Mouse (Mus musculus): ENCODE results near the gene Ccr10. TPM values are rescaled to one million over a fixed set of nuclear protein-coding genes. Genes with fewer than 3 reads are reported as not detected.
A peak's percentile ranks its signal among the peaks of the same experiment; 100 is the strongest.

Ccr10 gene
- polyA plus RNA-seq, 1 experiment from 2014 or later, result 0.16 TPM

DNA sequence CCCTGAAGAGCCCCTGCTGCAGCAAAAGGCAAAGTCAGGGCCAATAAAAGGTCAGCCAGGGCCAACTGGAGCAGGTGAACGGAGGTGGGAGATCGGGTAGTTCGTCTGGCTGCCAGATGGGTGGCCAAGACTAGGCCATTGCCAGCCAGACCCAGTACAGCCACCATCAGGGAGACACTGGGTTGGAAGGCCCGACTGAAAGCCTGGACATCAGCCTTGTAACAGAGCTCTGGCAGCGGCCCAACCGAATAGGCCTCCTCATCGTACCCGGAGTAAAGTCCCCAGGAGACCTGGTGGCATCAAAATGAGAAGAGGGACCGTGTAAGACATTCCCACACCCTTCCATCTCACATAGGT, 876 bp downstream of the Ccr10 start:
- peak overlapping the region; percentile 55 for H3K4me3 ChIP-seq
- peak overlapping the region; percentile 78 for H3K27ac ChIP-seq (replicated peaks)
- H3K27me3 ChIP-seq (replicated peaks; ENCODE audit: low read depth, poor library complexity, severe bottlenecking), result peaks cover 85% of the 10 kb centered on the region
- 27% methylated on average over 9 of the region's 9 CpGs for WGBS
- H3K4me1 ChIP-seq, result peaks cover 88% of the 10 kb centered on the region
- H3K36me3 ChIP-seq (replicated peaks), result no peaks in the 10 kb centered on the region
- DNase-seq (ENCODE audit: low spot score), result no peak
- no peaks in the 10 kb centered on the region for H3K9me3 ChIP-seq

GRCm38 (mm10) chr11:101173631-101174388, 1.4 kb downstream of the Ccr10 start:
- Histone ChIP-seq H3K27me3 (replicated peaks; ENCODE audit: low read depth, poor library complexity, severe bottlenecking) (peaks cover 85% of the 10 kb centered on the region), H3K36me3 (replicated peaks) (no peaks in the 10 kb centered on the region), H3K4me1 (peaks cover 93% of the 10 kb centered on the region), H3K4me3 (peak overlapping the region; percentile 55), H3K27ac (replicated peaks) (peak overlapping the region; percentile 78), H3K9me3 (no peaks in the 10 kb centered on the region)
- peak; percentile 91 for DNase-seq (ENCODE audit: low spot score)
- under 1% methylated on average over 61 of the region's 61 CpGs for WGBS

GRCm38 (mm10) chr11:101173112-101173511, 2.1 kb downstream of the Ccr10 start:
- Histone ChIP-seq H3K4me1 (peaks cover 88% of the 10 kb centered on the region), H3K9me3 (no peaks in the 10 kb centered on the region), H3K4me3 (peak overlapping the region; percentile 55), H3K36me3 (replicated peaks) (no peaks in the 10 kb centered on the region), H3K27me3 (replicated peaks; ENCODE audit: low read depth, poor library complexity, severe bottlenecking) (peaks cover 85% of the 10 kb centered on the region), H3K27ac (replicated peaks) (peak overlapping the region; percentile 78; the same call in 1 of the 2 replicates)
- DNase-seq (ENCODE audit: low spot score), result no peak
- 5% methylated on average over 11 of the region's 11 CpGs for WGBS

DNA sequence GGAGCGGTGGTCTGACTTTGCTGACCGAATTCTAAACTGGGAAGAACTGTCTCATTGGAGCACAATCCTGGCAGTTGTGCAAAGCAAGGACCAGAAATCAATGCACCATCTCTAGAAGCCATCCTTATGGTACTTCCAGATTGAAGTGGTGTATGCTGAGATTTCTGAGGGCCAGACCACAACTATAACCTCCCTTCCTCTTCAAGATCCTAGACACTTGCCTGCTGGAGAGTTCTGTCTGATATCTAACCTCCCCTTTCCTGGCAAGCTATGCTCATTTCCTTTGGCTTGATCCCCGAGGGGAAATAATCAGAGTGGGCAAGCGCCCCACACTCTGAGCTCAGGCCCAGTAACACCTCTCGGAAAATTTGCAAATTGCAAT, 2.8 kb downstream of the Ccr10 start:
- Histone ChIP-seq H3K4me3 (peak overlapping the region; percentile 68), H3K36me3 (replicated peaks) (peaks cover 4% of the 10 kb centered on the region), H3K9me3 (no peaks in the 10 kb centered on the region), H3K27me3 (replicated peaks; ENCODE audit: low read depth, poor library complexity, severe bottlenecking) (peaks cover 85% of the 10 kb centered on the region), H3K4me1 (peaks cover 88% of the 10 kb centered on the region), H3K27ac (replicated peaks) (peak overlapping the region; percentile 58)
- DNase-seq (ENCODE audit: low spot score), result no peak
- 13% methylated on average over 5 of the region's 5 CpGs for WGBS

DNA sequence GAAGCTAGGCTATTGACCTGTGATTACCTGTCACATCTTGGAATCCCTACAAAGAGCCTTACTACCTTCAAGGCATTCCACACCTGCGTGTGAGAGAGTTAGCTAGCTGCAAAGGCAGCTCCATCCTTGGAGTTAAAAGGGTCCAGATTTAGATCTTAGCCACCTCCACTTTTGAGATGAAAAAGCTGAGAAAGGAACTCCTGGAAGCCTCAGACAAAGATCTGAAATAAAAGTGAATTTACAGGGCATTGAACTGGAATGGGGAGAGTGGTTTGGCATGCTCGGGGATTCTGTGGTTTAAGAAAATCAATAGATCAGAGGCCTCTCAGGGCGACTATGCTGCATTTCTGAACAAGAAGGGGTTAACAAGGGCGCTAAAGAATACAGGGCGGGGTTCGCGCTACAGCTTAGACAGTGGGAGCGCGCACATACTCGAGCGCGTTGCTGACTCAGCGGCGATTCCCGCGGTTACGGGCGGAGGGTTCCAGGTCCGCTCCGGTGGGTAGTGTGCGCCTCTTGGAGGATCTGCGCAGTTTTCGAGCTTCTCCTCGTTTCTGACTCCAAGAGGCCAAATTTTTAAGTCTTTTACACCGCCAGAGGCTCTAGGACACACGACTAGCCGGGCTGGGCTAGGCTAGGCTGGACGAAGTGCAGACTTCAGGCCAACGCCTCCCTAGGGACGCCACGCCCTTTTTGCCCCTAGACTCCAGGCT, 3.4 kb downstream of the Ccr10 start:
- peak overlapping the region; percentile 58 for H3K27ac ChIP-seq (replicated peaks)
- H3K9me3 ChIP-seq, result no peaks in the 10 kb centered on the region
- peak; percentile 83 for DNase-seq (ENCODE audit: low spot score)
- H3K4me3 ChIP-seq, result peak overlapping the region; percentile 68
- peaks cover 83% of the 10 kb centered on the region for H3K4me1 ChIP-seq
- WGBS, result under 1% methylated on average over 31 of the region's 31 CpGs
- H3K27me3 ChIP-seq (replicated peaks; ENCODE audit: low read depth, poor library complexity, severe bottlenecking), result peaks cover 85% of the 10 kb centered on the region
- peaks cover 9% of the 10 kb centered on the region for H3K36me3 ChIP-seq (replicated peaks)

- Histone ChIP-seq H3K4me3 (peak within 1 kb of the TSS; percentile 68), H3K4me1 (peaks cover 81% of the 10 kb centered on the region), H3K27ac (replicated peaks) (peak within 1 kb of the TSS; percentile 70), H3K9me3 (no peaks in the 10 kb centered on the region), H3K27me3 (replicated peaks; ENCODE audit: low read depth, poor library complexity, severe bottlenecking) (peaks cover 85% of the 10 kb centered on the region), H3K36me3 (replicated peaks) (peaks cover 13% of the 10 kb centered on the region)
- under 1% methylated on average over 50 of the region's 50 CpGs for WGBS
- DNase-seq (ENCODE audit: low spot score), result peak; percentile 98
Observed at GRCm38 (mm10) chr11:101170811-101171610, 4.2 kb downstream of the Ccr10 start, which contains the start of gene Plekhh3. Gene Plekhh3 (minus strand): TSS chr11:101171351.

DNA sequence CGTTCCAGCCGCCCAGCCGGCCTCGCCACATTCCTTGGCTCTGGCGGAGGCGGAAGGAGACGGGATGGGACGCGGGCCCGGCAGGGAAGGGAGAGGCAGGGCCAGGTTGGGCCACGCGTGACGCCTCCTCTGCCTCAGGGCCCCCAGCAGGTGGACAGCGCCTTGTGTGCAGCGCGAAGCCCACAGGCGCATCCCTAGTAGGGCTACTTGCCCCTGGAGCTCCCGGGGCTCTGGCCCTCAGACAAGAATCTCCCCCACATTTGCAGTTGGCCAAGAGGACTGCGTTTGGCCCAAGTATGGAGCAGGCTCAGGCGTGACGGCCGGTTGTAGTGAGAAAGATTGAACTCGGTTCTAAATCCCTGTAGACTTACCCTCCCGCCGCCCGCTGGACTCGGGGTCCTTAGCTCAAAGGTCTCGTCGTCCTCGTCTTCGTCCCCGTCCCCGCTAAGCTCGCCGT, 4.9 kb downstream of the Ccr10 start, which contains the start of gene Cntnap1:
TSS of gene Cntnap1 (plus strand) at position 170 of the 457 bp plus-strand sequence.
- peak within 1 kb of the TSS; percentile 70 for H3K27ac ChIP-seq (replicated peaks)
- peaks cover 13% of the 10 kb centered on the region for H3K36me3 ChIP-seq (replicated peaks)
- peak within 1 kb of the TSS; percentile 68 for H3K4me3 ChIP-seq
- H3K9me3 ChIP-seq, result no peaks in the 10 kb centered on the region
- peaks cover 85% of the 10 kb centered on the region for H3K27me3 ChIP-seq (replicated peaks; ENCODE audit: low read depth, poor library complexity, severe bottlenecking)
- peaks cover 76% of the 10 kb centered on the region for H3K4me1 ChIP-seq
- DNase-seq (ENCODE audit: low spot score), result peak; percentile 55
- WGBS, result under 1% methylated on average over 35 of the region's 35 CpGs

- DNase-seq (ENCODE audit: low spot score), result no peak
- H3K4me3 ChIP-seq, result peak overlapping the region; percentile 68
- 9% methylated on average over 17 of the region's 17 CpGs for WGBS
Observed at GRCm38 (mm10) chr11:101169301-101170107, 5.7 kb downstream of the Ccr10 start.

GRCm38 (mm10) chr11:101168301-101168980, 6.8 kb downstream of the Ccr10 start:
- Histone ChIP-seq H3K27ac (replicated peaks) (no peak overlapping the region), H3K4me1 (peaks cover 74% of the 10 kb centered on the region), H3K36me3 (replicated peaks) (peaks cover 20% of the 10 kb centered on the region), H3K27me3 (replicated peaks; ENCODE audit: low read depth, poor library complexity, severe bottlenecking) (peaks cover 85% of the 10 kb centered on the region), H3K9me3 (no peaks in the 10 kb centered on the region), H3K4me3 (no peak overlapping the region)
- DNase-seq (ENCODE audit: low spot score), result no peak
- WGBS, result 57% methylated on average over 18 of the region's 18 CpGs

More at GRCm38 (mm10) chr11:101169301-101170107, 5.7 kb downstream of the Ccr10 start:
- Histone ChIP-seq H3K27ac (replicated peaks) (no peak overlapping the region), H3K9me3 (no peaks in the 10 kb centered on the region), H3K4me1 (peaks cover 74% of the 10 kb centered on the region), H3K36me3 (replicated peaks) (peaks cover 13% of the 10 kb centered on the region), H3K27me3 (replicated peaks; ENCODE audit: low read depth, poor library complexity, severe bottlenecking) (peaks cover 85% of the 10 kb centered on the region)

DNA sequence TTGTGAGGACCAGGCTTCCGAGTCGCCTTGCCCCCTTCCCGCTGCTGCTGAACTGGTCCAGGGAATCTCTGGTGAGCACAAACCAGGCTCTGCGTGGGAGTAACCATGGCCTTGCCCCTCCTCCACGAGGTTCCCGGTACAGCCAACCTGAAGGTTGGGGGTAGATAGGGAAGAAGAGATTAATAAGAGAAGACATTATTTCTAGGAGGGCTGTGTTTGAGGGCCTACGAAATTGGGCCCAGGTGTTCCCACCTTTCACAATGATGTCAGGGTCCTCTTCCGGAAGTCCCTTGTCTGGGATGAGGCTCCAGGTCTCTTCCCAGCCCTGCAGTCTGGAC, 7.3 kb downstream of the Ccr10 start:
- Histone ChIP-seq H3K27ac (replicated peaks) (no peak overlapping the region), H3K4me3 (0 out of 2 replicates have a peak overlapping the region, but pooled peaks have one; percentile 8), H3K9me3 (no peaks in the 10 kb centered on the region), H3K4me1 (peaks cover 74% of the 10 kb centered on the region), H3K27me3 (replicated peaks; ENCODE audit: low read depth, poor library complexity, severe bottlenecking) (peaks cover 85% of the 10 kb centered on the region), H3K36me3 (replicated peaks) (peaks cover 23% of the 10 kb centered on the region)
- DNase-seq (ENCODE audit: low spot score), result no peak
- WGBS, result 38% methylated on average over 8 of the region's 8 CpGs

GRCm38 (mm10) chr11:101167211-101167962, 7.9 kb downstream of the Ccr10 start:
- Histone ChIP-seq H3K9me3 (no peaks in the 10 kb centered on the region), H3K36me3 (replicated peaks) (peaks cover 23% of the 10 kb centered on the region), H3K27ac (replicated peaks) (no peak overlapping the region), H3K27me3 (replicated peaks; ENCODE audit: low read depth, poor library complexity, severe bottlenecking) (peaks cover 88% of the 10 kb centered on the region), H3K4me3 (peak overlapping the region; percentile 8; the same call in 1 of the 2 replicates), H3K4me1 (peaks cover 75% of the 10 kb centered on the region)
- WGBS, result 41% methylated on average over 19 of the region's 19 CpGs
- no peak for DNase-seq (ENCODE audit: low spot score)

Measured in embryonic facial prominence, embryonic 10.5 days (tissue).